ENCODE assay signal across 8 mouse cellular contexts in the genomic region with DNA sequence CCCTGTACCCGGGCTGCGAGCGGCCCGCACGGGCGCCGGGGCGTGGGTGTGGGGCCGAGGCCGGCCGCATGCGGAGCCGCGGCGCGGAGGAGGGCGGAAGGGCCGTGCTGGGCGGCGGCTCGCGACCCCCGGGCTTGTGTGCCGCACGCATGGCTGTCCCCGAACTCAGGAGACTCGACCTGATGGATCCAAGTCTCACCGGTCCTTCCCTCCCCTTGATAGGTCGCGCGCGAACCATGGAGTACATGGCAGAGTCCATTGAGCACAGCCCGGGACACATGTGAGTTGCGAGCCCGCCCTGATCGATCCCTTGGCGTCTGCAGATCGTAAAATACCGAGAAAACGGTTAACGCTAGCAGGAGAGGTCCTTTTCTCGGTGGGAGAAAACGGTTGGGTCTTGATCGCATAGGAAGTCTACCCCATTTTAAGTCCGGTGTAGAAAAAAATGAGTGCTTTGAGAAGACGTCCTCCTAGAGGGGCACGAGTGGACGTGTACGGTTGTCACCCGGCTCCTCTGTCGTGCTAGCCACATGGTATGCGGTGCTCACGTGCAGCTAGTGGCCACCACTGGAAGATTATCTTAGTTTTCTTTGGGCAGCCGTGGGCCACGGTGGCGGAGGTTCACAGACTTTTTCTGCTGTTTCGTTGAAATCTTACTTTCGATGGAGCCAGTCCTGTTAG. TPM values are rescaled to one million over a fixed set of nuclear protein-coding genes. Genes with fewer than 3 reads are reported as not detected.
A peak's percentile ranks its signal among the peaks of the same experiment; 100 is the strongest.
DNase-seq lines count a peak whose midpoint lies in the region; ATAC-seq lines count a peak whose summit lies in the region.

No protein-coding gene starts in this region.

- H3K4me2 ChIP-seq in forebrain, embryonic 15.5 days (replicated peaks): peak overlapping the region; percentile 86
- H3K4me2 ChIP-seq in hindbrain, embryonic 13.5 days: peak overlapping the region; percentile 90

- no peaks in the 10 kb centered on the region for H3K9me3 ChIP-seq in forebrain, embryonic 15.5 days
- H3K9me3 ChIP-seq in hindbrain, embryonic 13.5 days: no peaks in the 10 kb centered on the region

- under 1% methylated on average over 58 of the region's 58 CpGs for WGBS in forebrain, embryonic 15.5 days
- WGBS in hindbrain, embryonic 13.5 days: under 1% methylated on average over 58 of the region's 58 CpGs

- H3K27ac ChIP-seq in forebrain, embryonic 15.5 days (replicated peaks): peak overlapping the region; percentile 76
- peak overlapping the region; percentile 95 for H3K27ac ChIP-seq in hindbrain, embryonic 13.5 days

- peak; percentile 79 for ATAC-seq in forebrain, embryonic 15.5 days (replicated peaks)
- ATAC-seq in hindbrain, embryonic 13.5 days (ENCODE audit: low FRiP score): peak; percentile 91

- H3K4me1 ChIP-seq in forebrain, embryonic 15.5 days: peaks cover 23% of the 10 kb centered on the region
- peaks cover 25% of the 10 kb centered on the region for H3K4me1 ChIP-seq in hindbrain, embryonic 13.5 days (replicated peaks)

- intact Hi-C loops in heart, postnatal 25 days (cut with DNase I): loop anchor here (5.0 kb wide), 1 partner anchor 405 kb away; a partner anchor contains a TSS

- H3K4me3 ChIP-seq in forebrain, embryonic 15.5 days: peak overlapping the region; percentile 72
- peak overlapping the region; percentile 95 for H3K4me3 ChIP-seq in hindbrain, embryonic 13.5 days

- peak overlapping the region; percentile 85 for H3K9ac ChIP-seq in forebrain, embryonic 15.5 days (replicated peaks)
- H3K9ac ChIP-seq in hindbrain, embryonic 13.5 days: peak overlapping the region; percentile 94

- DNase-seq in heart, adult 11 months: peak; percentile 92
- no peak for DNase-seq in heart, postnatal 25 days (ENCODE audit: low spot score)
- DNase-seq in c-Kit-positive CD71-positive TER-119-positive erythroid progenitor cells, embryonic 14.5 days (ENCODE audit: low spot score): peak; percentile 46
- peak; percentile 18 to 20 for DNase-seq in left cerebral cortex, adult 8-10 months (ENCODE audit: low spot score in 2 of 2)
- DNase-seq in lung, postnatal 36 days: peak; percentile 38
- DNase-seq in right cerebral cortex, postnatal 25 days: peak; percentile 12

- 0 out of 2 replicates have a peak, but pooled peaks cover 3% of the 10 kb centered on the region for H3K27me3 ChIP-seq in forebrain, embryonic 15.5 days
- H3K27me3 ChIP-seq in hindbrain, embryonic 13.5 days: no peaks in the 10 kb centered on the region

- H3K36me3 ChIP-seq in forebrain, embryonic 15.5 days: peaks cover 3% of the 10 kb centered on the region; the same call in 1 of the 2 replicates
- peaks cover 4% of the 10 kb centered on the region; the same call in 1 of the 2 replicates for H3K36me3 ChIP-seq in hindbrain, embryonic 13.5 days

RNA-seq across cellular contexts. Expression of a gene that starts 0.5 kb away (rescaled TPM):
- 10 to 100 TPM; 33.7 to 34.9 TPM for total RNA-seq in heart, postnatal 25 days (2021)
- polyA plus RNA-seq in forebrain, embryonic 15.5 days (2015; fragmentation: Nextera tagmentation; extraction: Ambion mirVana): 111 TPM in 2 replicates
- polyA plus RNA-seq in hindbrain, embryonic 13.5 days (2015; fragmentation: Nextera tagmentation; extraction: Ambion mirVana): 109 and 111 TPM in 2 replicates
- total RNA-seq in left cerebral cortex, adult 8-10 months (2022): 10 to 100 TPM; 52.9 to 61.2 (median 57.6) TPM
